Mouse (Mus musculus): ENCODE measurements around the gene Fasl.

Fasl gene

DNA sequence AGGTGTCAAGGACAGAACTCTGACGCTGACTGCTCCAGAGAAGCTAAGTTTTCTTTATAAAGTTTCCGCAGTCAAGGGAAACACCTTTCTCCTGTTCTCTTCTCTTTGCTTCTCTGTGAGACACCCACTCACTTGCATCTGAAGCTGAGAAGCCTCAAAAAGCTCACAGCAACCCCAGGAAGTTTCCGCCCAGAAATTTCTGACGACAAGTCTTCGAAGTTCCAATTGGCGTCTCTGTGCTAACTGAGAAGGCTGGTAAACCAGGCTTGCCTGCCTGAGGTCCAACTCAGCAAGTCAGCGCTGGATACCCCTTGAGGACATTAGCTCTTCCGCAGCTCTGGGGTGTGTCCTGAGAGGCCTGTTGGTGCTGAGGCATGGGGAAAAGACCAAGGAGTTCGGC, at the start of gene Fasl:
TSS of gene Fasl (minus strand) at position 157 of the 400 bp plus-strand sequence.
- peak; percentile 15 for DNase-seq (ENCODE audit: low read depth, low spot score)

DNA sequence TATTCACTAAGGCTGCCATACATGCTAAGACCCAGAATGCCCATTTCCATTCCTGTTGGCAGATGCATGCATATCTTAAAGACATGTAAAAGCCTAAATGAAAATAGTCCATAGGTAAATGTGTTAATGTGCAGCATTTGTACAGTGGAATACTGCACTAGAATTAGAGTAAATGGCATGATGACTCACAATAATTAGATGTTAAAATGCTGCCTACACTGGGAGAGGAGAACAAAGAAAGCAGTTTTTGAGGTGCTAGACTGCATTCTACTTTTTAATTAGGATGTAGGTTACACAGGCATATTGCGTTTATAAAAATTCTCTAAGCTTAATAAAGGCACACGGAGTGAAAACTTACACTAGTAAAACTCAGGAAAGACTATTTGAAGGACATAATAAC, 38.4 kb upstream of the Fasl start:
- DNase-seq (ENCODE audit: low read depth, low spot score) = peak; percentile 58

- DNase-seq (ENCODE audit: low read depth, low spot score) = no peak
Measured at GRCm38 (mm10) chr1:161809428-161809827, 21.1 kb upstream of the Fasl start.

DNA sequence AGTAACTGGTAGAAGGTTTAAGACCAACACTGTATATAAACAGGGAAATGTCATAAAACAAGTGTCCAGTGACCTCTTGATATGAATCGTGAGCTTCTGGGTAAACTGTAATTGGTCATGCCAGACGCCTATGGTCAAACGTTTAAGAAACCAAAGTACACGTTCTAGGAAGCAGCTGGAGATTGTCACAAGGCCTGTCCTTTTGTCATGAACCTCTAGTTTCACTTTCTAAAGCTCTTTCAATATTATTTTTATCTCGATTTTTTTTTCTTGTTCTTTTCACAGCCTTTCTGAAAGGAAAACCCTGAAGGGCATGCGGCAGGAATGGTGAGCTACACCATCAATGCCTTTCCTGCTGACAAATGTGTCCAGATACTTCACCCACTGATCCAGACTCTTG, 20.7 kb upstream of the Fasl start:
- DNase-seq (ENCODE audit: low read depth, low spot score) = no peak

DNA sequence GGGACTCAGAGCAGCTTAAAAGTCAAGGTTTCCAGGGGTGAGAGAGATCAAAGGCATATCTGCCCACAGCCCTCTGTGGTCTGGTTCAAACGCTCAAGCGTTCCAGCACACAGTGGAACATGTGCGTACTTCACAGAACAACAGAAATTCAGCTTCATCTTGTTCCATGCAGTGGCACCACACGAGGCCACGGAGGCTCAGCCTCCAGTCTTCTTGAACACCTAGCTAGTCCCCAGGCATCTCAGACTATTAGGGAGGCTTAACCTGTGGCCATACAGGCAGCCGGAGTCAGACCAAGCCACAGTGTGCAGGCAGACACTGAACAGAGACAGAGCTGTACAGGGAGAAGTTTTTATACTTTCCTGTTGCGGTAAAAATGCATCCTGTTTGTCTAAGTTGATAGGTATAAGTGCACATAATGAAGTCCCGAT, 16.3 kb upstream of the Fasl start:
- DNase-seq (ENCODE audit: low read depth, low spot score) = peak; percentile 7

DNA sequence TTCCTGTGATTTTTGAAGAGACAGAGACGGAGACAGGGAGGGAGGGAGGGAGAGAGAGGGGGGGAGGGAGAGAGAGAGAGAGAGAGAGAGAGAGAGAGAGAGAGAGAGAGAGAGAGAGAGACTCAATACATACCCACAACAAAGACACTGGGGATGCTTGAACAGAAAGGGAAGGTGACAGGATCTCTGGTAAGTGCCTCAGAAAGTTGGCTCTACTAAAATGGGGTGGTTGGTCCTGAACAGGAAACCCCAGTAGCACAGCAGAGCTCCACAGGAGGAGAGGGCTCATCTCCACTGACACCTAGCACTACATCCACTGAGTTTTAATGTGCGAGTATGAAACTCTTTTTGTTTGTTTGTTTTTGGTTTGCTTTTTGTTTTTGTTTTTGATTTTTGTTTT, 13.0 kb upstream of the Fasl start:
- DNase-seq (ENCODE audit: low read depth, low spot score) = no peak

GRCm38 (mm10) chr1:161800256-161800655, 12.0 kb upstream of the Fasl start:
- DNase-seq (ENCODE audit: low read depth, low spot score) = no peak

DNA sequence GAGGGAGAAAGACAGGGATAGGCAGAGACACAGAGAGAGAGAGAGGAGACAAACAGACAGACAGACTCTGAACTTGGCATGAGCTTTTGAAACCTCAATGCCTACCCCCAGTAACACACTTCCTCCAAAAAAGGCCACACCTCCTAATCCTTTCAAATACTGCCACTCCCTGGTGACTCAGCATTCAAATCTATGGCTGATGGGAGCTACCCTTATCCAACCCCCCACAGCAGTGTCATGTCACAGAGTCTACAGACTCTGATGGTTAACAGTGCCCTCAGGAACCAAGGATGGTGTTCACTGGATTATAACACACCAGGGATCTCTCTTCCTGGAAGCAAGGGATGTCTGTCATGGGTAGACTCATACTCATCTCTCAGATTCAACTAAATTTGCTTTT, 11.5 kb upstream of the Fasl start:
- DNase-seq (ENCODE audit: low read depth, low spot score) = no peak

DNA sequence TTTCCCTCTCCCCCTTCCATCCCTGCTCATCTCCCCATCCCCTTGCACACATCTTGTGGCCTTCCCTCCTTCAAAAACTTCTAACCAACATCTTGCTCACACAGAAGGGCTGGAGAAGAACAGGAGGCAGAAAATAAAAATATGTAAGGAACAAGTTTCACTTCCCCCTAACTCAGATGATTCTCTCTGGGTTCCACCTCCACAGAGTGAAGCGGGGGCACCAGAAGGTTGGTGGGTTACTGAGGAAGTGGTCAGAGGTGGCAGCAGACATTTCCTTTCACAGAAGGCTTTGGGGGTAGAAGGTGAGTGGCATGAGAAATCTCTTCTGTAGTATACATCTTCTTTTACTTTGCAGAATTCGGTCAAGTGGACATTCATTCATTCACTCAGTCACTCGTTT, 10.6 kb upstream of the Fasl start:
- no peak for DNase-seq (ENCODE audit: low read depth, low spot score)

DNA sequence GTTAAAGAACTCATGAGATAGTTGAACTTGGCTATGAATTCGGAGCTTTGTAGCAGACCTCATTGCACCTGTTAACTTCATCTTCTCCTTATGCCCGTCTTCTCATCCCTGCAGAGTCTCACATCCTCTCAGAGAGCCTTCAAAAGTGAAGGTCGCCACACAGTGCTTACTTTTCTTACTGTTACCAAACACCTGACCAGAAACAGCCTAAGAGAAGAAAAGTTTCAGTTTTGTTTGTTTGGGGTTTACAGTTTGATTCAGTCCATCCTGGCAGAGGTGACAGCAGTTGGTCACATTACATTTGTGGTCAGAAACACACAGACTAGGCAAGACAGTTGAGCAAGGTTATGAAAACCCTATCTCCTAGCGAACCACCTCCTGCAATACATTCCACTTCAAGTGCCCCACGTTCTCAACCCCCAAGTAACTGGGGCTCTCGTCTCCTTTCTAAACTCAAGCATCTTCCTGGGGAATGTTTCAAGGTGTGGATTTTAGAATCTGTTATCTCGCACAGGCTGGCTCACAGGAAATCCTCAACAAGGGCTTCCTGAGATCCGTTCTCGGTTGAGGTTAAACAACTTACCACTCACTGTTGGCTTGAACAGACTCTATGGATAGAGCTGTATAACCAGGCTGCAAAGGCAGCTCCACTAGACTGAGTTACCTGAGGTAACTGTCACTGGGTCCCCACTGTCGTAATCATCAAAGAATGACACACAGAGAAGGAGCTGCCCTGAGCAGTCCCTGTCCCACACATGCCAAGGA, 6.3 kb upstream of the Fasl start:
- DNase-seq (ENCODE audit: low read depth, low spot score) = no peak

DNA sequence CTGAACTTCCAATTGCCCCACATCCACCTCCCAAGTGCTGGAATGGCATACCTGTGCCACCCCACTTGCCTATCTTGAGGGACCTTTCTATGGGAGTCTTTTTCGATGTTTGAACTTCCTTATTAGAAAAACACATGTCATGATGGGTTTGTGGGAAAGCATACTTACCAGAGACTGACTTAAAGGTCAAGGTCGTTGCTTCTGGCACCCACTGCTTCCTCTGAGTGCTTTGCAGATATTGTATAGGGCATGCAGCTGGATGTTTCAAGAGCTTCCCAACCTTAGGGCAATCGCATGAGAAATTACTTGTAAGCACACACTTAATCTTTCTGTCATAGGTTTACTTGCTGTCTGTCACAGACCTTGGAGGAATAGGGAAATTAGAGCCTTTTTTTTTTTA, 5.0 kb upstream of the Fasl start:
- no peak for DNase-seq (ENCODE audit: low read depth, low spot score)

DNA sequence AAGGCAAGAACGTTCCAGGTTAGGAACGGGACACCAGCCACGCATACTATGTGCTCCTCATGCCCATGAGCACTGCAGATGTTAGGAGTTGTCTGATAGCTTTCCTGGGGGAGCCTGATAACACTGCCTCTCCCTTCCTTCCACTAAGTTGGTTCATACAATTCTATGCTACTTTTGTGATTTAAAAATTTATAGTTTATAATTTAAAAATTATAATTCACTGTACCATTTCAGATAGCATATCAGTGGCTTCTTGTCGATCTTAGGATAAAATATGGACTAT, 4.3 kb upstream of the Fasl start:
- DNase-seq (ENCODE audit: low read depth, low spot score) = no peak

- no peak for DNase-seq (ENCODE audit: low read depth, low spot score)
Measured at GRCm38 (mm10) chr1:161791854-161792686, 3.8 kb upstream of the Fasl start.

DNA sequence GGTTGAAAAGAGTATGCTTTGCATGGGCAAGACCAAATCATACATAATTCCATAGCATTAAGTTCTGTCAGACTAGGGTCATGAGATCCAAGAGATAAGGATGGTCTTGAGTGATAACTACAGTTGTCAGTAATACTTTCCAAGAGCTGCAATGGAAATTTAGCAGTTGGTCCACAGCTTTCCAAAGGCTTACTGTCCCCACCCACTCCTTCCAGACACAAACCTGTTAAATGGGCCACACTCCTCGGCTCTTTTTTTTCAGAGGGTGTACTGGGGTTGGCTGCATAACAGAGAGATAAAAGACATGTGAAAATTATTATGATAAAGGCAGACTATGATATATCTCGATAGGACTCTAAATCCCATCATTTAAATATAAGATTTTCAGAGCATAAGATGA, 5.6 kb downstream of the Fasl start:
- peak; percentile 16 for DNase-seq (ENCODE audit: low read depth, low spot score)

GRCm38 (mm10) chr1:161781594-161781993, 6.7 kb downstream of the Fasl start:
- DNase-seq (ENCODE audit: low read depth, low spot score) = no peak

DNA sequence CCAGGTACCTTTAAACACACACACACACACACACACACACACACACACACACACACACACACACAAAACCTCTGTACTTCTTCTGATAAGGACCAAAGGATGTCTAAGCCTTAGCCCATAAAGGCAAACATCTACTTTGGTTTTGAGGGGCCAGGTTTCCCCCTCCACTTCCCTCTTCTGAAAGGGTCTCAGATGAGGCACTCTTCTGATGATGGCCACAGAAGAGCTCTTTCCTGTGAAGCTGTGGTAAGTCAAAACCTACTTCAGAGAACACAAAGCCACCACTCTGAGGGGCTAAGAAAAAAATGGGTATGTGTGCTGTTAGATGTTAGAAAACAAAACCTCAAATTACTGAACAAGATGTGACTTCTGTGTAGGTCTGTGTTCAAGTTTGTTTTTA, 9.2 kb downstream of the Fasl start:
- no peak for DNase-seq (ENCODE audit: low read depth, low spot score)

GRCm38 (mm10) chr1:161775151-161775550, 13.1 kb downstream of the Fasl start:
- DNase-seq (ENCODE audit: low read depth, low spot score) = no peak

DNA sequence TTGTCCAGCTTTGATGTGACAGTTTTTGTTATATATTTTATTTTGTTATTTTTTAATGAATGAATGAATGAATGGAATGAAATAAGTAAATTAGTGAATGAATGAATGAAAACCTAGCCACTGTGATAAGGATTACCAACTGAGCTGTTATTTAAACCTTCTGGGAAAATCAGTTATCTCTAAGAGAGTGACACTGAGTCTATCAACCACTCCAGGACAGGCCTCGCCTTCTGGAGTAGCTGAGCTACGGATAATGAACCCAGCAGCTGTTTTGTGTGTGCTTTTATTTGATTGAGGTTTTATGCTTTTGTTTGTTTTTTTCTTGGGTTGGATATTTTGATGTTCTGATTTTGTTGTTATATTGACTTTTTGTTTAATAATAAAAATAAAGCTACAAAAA, 17.0 kb downstream of the Fasl start:
- no peak for DNase-seq (ENCODE audit: low read depth, low spot score)

GRCm38 (mm10) chr1:161769329-161769728, 19.0 kb downstream of the Fasl start:
- no peak for DNase-seq (ENCODE audit: low read depth, low spot score)

- DNase-seq (ENCODE audit: low read depth, low spot score) = no peak
Measured at GRCm38 (mm10) chr1:161767101-161767524, 21.2 kb downstream of the Fasl start.

GRCm38 (mm10) chr1:161766656-161767055, 21.6 kb downstream of the Fasl start:
- peak; percentile 6 for DNase-seq (ENCODE audit: low read depth, low spot score)

- no peak for DNase-seq (ENCODE audit: low read depth, low spot score)
Measured at GRCm38 (mm10) chr1:161765932-161766331, 22.4 kb downstream of the Fasl start.

DNA sequence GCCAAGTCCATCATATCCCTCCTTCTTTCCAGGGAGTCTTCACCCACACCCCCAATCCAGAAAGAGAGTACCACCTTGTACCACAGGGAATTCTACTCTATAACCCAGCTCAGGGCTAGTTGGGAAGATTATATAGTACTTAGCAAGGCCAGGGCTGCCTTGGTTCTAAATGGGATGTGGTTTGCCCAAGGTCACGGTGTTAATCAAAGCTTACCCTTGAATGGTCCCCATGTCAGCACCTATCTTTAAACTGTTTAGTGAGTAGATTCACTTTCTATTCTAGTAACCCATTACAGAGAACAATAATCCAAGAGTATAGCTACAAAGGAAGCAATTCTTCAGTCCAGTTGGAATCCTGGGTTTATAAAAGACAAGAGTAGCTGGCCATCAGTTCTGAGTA, 23.3 kb downstream of the Fasl start:
- no peak for DNase-seq (ENCODE audit: low read depth, low spot score)
